Mouse (Mus musculus): ENCODE measurements around the gene Rtn4r. TPM values are rescaled to one million over a fixed set of nuclear protein-coding genes. Genes with fewer than 3 reads are reported as not detected.

Gene Rtn4r
- polyA plus RNA-seq, 1 experiment = 18.9 TPM

DNA sequence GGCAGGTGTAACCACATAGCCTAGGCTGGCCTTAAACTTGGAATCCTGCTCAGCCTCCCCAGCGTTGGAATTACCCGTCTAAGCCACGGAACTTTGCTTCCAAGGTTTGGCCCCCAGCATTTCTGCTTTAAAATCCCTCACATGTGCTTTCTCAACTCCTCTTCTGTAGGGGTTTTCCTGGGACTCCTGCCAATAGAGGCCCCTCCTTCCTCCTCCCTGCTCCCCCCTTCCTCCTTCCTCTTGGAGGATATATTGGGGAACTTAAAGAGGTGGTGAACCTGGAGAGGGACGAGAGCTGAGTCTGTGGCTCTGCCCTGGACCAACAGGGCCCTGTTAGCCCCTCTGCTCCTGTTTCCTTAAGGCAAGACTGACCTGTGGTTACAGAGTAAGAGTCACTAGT lies 2.8 kb downstream of the Rtn4r start:
- WGBS = 69% methylated on average over 4 of the region's 4 CpGs
- DNase-seq = no peak
- Histone ChIP-seq H3K36me3 (ENCODE audit: control insufficient read depth, insufficient read depth, low read length) (no peaks in the 10 kb centered on the region), H3K4me1 (ENCODE audit: control insufficient read depth, insufficient read depth, low read length) (peaks cover 16% of the 10 kb centered on the region), H3K4me3 (ENCODE audit: insufficient read depth, low read depth, low read length) (no peak overlapping the region), H3K27ac (ENCODE audit: insufficient read depth, low read depth, low read length) (no peak overlapping the region), H3K27me3 (replicated peaks; ENCODE audit: control insufficient read depth, insufficient read depth, low read length) (no peaks in the 10 kb centered on the region; the same call in 1 of the 2 replicates)
- TF ChIP-seq POLR2A (IDR thresholded peaks at IDR 0.05; ENCODE audit: low read depth, low read length) = no peak

- no peak for DNase-seq
- Histone ChIP-seq H3K4me3 (ENCODE audit: insufficient read depth, low read depth, low read length) (no peak overlapping the region), H3K27ac (ENCODE audit: insufficient read depth, low read depth, low read length) (no peak overlapping the region), H3K4me1 (ENCODE audit: control insufficient read depth, insufficient read depth, low read length) (peaks cover 21% of the 10 kb centered on the region), H3K27me3 (replicated peaks; ENCODE audit: control insufficient read depth, insufficient read depth, low read length) (no peaks in the 10 kb centered on the region; the same call in 1 of the 2 replicates), H3K36me3 (ENCODE audit: control insufficient read depth, insufficient read depth, low read length) (no peaks in the 10 kb centered on the region)
- TF ChIP-seq CTCF (conservative IDR thresholded peaks at IDR 0.05; ENCODE audit: insufficient read depth, insufficient read length, low read depth, low read length) (no peak), POLR2A (IDR thresholded peaks at IDR 0.05; ENCODE audit: low read depth, low read length) (no peak)
Observed at GRCm38 (mm10) chr16:18130705-18131104, 3.3 kb downstream of the Rtn4r start.

- H3K27ac ChIP-seq (ENCODE audit: insufficient read depth, low read depth, low read length) = no peak overlapping the region
- H3K4me3 ChIP-seq (ENCODE audit: insufficient read depth, low read depth, low read length) = no peak overlapping the region
- no peaks in the 10 kb centered on the region; the same call in 1 of the 2 replicates for H3K27me3 ChIP-seq (replicated peaks; ENCODE audit: control insufficient read depth, insufficient read depth, low read length)
- peak; percentile 18 for DNase-seq
- TF ChIP-seq POLR2A (IDR thresholded peaks at IDR 0.05; ENCODE audit: low read depth, low read length) (no peak), CTCF (conservative IDR thresholded peaks at IDR 0.05; ENCODE audit: insufficient read depth, insufficient read length, low read depth, low read length) (no peak)
- WGBS = 88% methylated on average over 11 of the region's 11 CpGs
- no peaks in the 10 kb centered on the region for H3K36me3 ChIP-seq (ENCODE audit: control insufficient read depth, insufficient read depth, low read length)
- H3K4me1 ChIP-seq (ENCODE audit: control insufficient read depth, insufficient read depth, low read length) = peaks cover 21% of the 10 kb centered on the region
Observed at GRCm38 (mm10) chr16:18131245-18131939, 4.0 kb downstream of the Rtn4r start.

DNA sequence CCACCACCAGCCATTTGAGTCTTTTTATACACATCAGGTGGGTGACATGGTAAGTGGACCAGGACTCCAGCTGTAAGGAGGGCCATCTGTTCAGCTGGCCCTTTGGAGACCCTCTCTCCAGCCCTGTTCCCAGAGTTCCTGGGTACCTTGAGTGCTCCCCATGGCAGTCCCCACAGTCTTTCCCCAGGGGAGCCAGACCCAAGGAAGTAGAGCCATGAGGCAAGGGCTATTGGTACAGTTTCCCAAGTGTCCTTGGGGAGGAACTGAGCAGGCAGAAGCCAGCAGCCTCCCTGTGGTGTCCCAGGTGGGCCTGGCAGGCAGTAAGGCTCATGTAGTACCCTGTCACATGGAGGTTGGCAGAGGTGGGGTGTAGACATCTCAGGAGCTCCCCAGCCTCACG lies 4.6 kb downstream of the Rtn4r start:
- peaks cover 21% of the 10 kb centered on the region for H3K4me1 ChIP-seq (ENCODE audit: control insufficient read depth, insufficient read depth, low read length)
- 80% methylated on average over 1 of the region's 1 CpGs for WGBS
- H3K27me3 ChIP-seq (replicated peaks; ENCODE audit: control insufficient read depth, insufficient read depth, low read length) = no peaks in the 10 kb centered on the region; the same call in 1 of the 2 replicates
- TF ChIP-seq POLR2A (IDR thresholded peaks at IDR 0.05; ENCODE audit: low read depth, low read length) = no peak
- TF ChIP-seq CTCF (conservative IDR thresholded peaks at IDR 0.05; ENCODE audit: insufficient read depth, insufficient read length, low read depth, low read length) = no peak
- DNase-seq = no peak
- no peak overlapping the region for H3K27ac ChIP-seq (ENCODE audit: insufficient read depth, low read depth, low read length)
- no peak overlapping the region for H3K4me3 ChIP-seq (ENCODE audit: insufficient read depth, low read depth, low read length)
- no peaks in the 10 kb centered on the region for H3K36me3 ChIP-seq (ENCODE audit: control insufficient read depth, insufficient read depth, low read length)

DNA sequence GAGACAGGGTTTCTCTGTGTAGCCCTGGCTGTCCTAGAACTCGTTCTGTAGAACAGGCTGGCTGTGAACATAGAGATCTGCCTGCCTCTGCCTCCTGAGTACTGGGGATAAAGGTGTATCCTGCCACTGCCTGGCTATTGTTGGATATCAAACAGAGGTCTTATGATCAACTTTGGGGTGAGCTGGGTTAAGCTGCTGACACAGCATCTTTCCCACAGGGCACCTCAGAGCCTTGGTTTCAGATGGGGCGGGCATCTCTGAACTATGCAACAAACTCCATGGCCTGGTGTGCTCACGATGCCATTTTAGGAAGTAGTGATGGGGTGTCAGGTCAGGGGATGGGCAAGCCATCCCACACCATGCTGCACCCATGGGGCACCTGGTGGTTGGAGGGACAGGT lies 5.1 kb downstream of the Rtn4r start:
- Histone ChIP-seq H3K36me3 (ENCODE audit: control insufficient read depth, insufficient read depth, low read length) (no peaks in the 10 kb centered on the region), H3K4me1 (ENCODE audit: control insufficient read depth, insufficient read depth, low read length) (peaks cover 21% of the 10 kb centered on the region), H3K27me3 (replicated peaks; ENCODE audit: control insufficient read depth, insufficient read depth, low read length) (no peaks in the 10 kb centered on the region; the same call in 1 of the 2 replicates), H3K4me3 (ENCODE audit: insufficient read depth, low read depth, low read length) (no peak overlapping the region), H3K27ac (ENCODE audit: insufficient read depth, low read depth, low read length) (no peak overlapping the region)
- no peak for DNase-seq
- TF ChIP-seq POLR2A (IDR thresholded peaks at IDR 0.05; ENCODE audit: low read depth, low read length) (no peak), CTCF (conservative IDR thresholded peaks at IDR 0.05; ENCODE audit: insufficient read depth, insufficient read length, low read depth, low read length) (no peak)
- WGBS = 94% methylated on average over 3 of the region's 3 CpGs

- no peaks in the 10 kb centered on the region for H3K27me3 ChIP-seq (replicated peaks; ENCODE audit: control insufficient read depth, insufficient read depth, low read length)
- H3K4me1 ChIP-seq (ENCODE audit: control insufficient read depth, insufficient read depth, low read length) = peaks cover 21% of the 10 kb centered on the region
- no peak overlapping the region for H3K27ac ChIP-seq (ENCODE audit: insufficient read depth, low read depth, low read length)
- H3K4me3 ChIP-seq (ENCODE audit: insufficient read depth, low read depth, low read length) = no peak overlapping the region
- no peaks in the 10 kb centered on the region for H3K36me3 ChIP-seq (ENCODE audit: control insufficient read depth, insufficient read depth, low read length)
- DNase-seq = peak; percentile 76
- 75% methylated on average over 5 of the region's 5 CpGs for WGBS
- no peak for TF ChIP-seq CTCF (conservative IDR thresholded peaks at IDR 0.05; ENCODE audit: insufficient read depth, insufficient read length, low read depth, low read length)
- no peak for TF ChIP-seq POLR2A (IDR thresholded peaks at IDR 0.05; ENCODE audit: low read depth, low read length)
Observed at GRCm38 (mm10) chr16:18133133-18133920, 5.9 kb downstream of the Rtn4r start.

- H3K4me1 ChIP-seq (ENCODE audit: control insufficient read depth, insufficient read depth, low read length) = peaks cover 21% of the 10 kb centered on the region
- no peak for TF ChIP-seq CTCF (conservative IDR thresholded peaks at IDR 0.05; ENCODE audit: insufficient read depth, insufficient read length, low read depth, low read length)
- TF ChIP-seq POLR2A (IDR thresholded peaks at IDR 0.05; ENCODE audit: low read depth, low read length) = no peak
- H3K27me3 ChIP-seq (replicated peaks; ENCODE audit: control insufficient read depth, insufficient read depth, low read length) = no peaks in the 10 kb centered on the region
- H3K4me3 ChIP-seq (ENCODE audit: insufficient read depth, low read depth, low read length) = no peak overlapping the region
- no peaks in the 10 kb centered on the region for H3K36me3 ChIP-seq (ENCODE audit: control insufficient read depth, insufficient read depth, low read length)
- H3K27ac ChIP-seq (ENCODE audit: insufficient read depth, low read depth, low read length) = peak overlapping the region; percentile 40
- DNase-seq = peak; percentile 83
- 34% methylated on average over 5 of the region's 5 CpGs for WGBS
Observed at GRCm38 (mm10) chr16:18135196-18135595, 7.8 kb downstream of the Rtn4r start.

Data from kidney, adult 2 months (tissue).